Mouse (Mus musculus) adrenal gland, adult 2 months (tissue): ENCODE data around the gene Ankrd28. TPM values are rescaled to one million over a fixed set of nuclear protein-coding genes. Genes with fewer than 3 reads are reported as not detected.
A peak's percentile ranks its signal among the peaks of the same experiment; 100 is the strongest.
"Not testable (repeated sequence)": the region's sequence is repeated elsewhere in the genome, so short reads cannot be mapped to it uniquely, and the experiment has no call there.

Experiments
- DNase-seq: peaks from one replicate; pipeline ENCODE4 v3.0.0; 2021
- polyA plus RNA-seq: library from polyadenylated mRNA; depleted of rRNA; stranded (reverse); fragments of >200 nt; gene quantifications from 2 replicates; pipeline ENCODE4 v1.2.3, GENCODE M21; 2012
- total RNA-seq, 2 experiments: library from RNA; stranded (reverse); gene quantifications; 2 replicates each; pipeline ENCODE4 v1.2.3; 2021

Ankrd28 gene
- total and polyA plus RNA-seq, 3 experiments, result 3.2 to 17.7 (median 10.4) TPM

DNA sequence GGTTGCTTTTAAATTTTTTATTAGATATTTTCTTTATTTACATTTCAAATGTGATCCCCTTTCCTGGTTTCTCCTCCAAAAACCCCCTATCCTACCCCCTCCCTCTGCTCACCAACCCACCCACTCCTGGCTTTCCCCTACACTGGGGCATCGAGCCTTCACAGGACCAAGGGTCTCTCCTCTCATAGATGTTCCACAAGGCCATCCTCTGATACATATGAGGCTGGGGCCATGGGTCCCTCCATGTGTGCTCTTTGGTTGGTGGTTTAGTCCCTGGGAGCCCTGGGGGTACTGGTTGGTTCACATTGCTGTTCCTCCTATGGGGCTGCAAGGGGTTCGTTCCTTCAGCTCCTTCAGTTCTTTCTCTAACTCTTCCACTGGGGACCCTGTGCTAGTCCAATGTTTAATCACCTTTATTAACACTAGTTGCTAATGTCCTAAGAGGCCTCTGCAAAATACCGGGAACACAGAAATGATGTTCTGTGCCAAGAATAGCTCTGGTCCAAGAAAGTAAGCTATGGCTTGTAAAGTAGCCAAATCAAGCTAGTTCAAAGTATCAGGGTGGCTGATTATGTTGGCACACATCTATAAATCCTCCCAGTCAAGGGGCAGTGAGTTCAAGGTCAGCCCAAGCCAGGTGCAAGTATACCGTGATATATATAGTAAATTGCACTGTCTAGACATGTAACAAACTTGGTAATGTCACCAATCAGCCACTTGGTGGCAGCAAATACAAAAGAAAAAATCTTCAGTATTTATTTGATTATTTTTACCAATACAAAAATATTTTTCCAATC lies 36.3 kb downstream of the Ankrd28 start:
- DNase-seq, result no peak

DNA sequence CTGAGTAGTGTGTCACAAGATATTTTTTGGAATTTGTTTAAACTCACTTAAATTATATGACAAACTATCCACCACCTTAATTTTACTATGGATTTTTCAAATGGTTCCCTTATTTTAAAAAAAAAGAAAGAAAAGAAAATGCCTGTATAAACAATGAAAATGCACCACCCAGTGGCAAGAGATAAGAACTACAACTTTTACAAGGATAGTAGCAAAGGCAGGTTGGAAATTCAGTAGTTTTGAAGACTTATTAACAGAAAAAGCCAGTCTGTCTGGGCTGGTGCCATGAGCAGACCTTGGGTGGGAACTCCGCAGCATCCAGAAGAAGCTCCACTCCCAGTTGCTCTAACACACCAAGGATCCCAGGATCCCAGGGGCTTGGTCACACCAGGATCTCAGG lies 39.7 kb downstream of the Ankrd28 start:
- no peak for DNase-seq

DNA sequence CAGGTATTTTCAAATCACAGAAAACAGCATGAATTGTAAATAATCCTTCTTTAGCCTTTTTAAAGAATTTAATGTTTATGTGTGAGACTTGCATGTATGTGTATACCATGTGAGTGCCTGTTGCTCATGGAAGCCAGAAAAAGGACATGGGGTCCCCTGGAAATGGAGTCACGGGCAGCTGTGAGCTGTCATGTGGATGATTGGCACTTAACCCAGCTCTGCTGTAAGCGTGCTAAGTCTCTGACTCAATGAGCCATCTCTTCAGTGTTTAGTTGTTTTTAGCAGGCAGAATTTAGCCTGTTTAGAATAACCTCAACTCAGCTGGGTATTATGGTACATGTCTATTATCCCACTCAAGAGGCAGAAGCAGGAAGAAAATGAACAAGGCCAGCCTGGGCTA lies 43.5 kb downstream of the Ankrd28 start:
- no peak for DNase-seq

DNA sequence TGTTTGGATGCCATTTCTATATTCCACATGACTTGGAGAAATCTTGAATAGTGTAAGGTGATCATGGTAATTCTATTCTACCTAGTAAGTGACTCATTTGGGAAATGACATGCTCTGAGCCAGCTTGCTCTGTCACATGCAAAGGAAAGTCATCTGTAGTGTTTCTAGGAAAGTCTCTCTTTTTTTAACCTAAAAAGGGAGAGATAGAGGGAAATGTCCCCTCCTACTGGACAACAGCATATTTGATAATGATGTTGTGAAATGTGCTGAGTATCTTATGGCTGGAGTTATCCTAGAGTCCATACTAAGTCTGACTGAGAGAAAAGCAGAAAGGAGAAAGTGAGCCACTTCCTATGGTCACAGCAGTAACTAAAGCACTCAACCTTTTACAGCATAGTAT lies 44.8 kb downstream of the Ankrd28 start:
- no peak for DNase-seq

DNA sequence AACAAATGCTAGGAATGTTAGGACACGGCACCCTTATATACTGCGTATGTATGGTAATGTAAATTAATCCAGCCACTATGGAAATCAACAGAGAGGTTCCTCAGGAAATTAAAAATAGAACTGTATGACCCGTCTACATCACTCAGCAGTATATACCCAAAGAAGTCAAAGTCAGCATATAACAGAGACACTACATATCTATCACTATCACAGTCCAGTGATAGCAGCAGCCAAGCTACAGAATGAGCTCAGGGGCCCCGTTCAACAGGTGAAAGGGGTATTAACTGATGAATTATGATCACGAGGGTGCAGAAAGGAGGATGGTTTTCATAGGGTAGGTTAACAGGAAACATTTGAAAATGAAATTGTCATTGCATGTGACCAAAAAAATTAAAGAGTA lies 45.5 kb downstream of the Ankrd28 start:
- DNase-seq, result no peak

DNA sequence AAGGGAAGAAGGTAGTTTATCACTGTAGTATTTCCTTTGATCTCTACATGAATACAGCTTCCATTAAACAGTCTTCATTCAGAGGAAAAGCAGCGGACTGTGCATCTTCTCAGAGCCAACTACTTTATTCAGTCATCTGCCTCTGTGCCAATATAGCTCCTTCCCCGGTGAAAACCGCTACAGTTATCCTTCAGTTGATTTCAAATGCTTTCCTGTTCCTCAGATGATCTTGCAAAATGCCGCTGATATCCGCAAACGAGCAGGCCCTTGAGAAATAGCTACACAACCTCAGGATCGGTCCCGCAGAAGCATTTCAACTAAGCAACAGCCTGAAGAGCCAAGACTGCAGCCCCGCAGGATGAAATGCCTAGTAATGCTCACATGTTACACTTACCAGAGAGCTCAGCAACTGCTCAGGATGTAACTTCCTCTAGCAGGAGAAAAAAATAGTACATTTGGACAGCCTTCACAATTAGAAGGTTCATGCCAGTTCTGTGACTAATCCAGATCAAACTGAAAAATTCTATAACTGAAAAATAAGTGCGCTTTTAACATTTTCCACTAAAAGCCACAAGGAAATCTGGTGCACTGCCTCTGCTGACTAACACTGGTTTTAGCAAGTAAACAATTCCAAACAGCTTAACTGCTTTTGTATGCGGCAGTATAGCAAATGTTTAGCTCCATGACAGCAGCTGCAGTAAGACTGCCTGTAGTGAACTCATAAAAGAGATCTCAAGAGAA lies 49.0 kb downstream of the Ankrd28 start:
- DNase-seq, result peak; percentile 63

DNA sequence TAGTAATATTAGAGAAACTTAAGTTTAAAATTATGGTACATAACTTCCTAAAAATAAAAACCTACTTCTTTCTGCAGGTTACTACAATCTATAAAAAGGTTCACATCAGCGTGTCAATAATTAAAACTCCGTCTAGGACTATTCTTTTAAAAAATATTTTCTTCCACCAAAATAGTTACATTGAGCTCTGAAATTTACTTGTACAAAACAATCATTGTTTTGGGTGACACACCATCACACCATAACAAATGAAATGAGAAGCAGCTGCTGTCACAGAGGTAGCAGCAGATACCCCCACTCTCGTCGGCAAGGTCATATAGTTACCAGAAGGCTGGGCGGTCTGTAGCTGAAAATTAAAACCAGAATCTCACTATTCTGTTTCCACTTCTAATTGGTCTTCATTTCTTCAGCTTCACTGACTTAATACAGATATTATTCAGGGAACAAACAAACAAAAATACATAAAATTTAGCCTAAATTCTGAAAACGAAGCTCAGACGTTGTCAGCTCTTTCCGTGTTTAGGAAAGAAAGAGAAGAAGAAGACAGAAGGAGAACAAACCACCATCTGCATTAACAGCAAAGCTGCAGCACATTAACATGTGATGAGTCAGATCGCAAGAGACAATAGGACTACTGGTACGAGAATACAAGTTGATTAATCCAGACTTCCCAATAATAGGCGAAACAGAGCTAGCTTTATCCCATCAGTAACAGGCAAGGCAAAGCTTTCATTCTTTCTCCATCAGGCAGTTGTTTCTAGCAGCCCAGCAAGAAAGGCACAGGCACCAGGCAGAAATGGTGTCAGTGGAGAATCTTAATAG lies 49.8 kb downstream of the Ankrd28 start:
- peak; percentile 20 for DNase-seq

DNA sequence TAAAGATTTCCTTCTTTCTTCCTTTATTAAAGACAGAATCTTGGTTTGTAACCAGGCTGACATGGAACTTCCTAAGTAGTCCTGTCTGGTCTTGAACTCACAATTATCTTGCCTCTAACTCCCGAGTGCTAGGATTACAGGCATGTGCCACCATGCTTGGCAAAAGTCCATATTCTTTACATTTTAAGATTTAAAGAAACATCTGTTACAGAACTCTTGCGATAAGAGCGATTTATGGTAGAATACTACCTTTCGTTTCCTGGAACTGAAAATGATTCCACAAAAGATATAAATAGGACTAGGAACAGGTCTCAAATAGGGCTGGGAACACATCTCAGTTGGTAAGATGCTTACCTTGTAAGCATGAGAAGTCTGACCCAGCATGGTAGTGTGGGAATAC lies 56.9 kb downstream of the Ankrd28 start:
- DNase-seq, result no peak

DNA sequence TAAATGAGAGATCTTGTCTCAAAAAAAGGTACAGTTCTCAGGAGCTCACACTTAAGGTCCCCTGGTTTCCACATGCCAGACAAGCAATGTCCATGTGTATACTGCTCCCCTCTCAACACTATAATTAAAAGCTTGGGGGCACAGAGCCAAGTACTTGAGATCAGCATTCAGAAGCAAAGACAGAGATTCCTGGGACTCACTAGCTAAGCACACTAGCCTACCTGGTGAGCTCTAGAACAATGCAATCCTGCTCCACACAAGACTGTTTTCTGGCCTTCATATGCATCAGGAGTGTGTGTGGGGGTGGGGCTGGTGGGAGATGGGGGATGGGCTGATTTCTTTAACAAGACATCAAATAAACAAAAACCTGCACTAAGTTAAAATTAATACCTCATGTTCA lies 58.2 kb downstream of the Ankrd28 start:
- DNase-seq, result no peak

DNA sequence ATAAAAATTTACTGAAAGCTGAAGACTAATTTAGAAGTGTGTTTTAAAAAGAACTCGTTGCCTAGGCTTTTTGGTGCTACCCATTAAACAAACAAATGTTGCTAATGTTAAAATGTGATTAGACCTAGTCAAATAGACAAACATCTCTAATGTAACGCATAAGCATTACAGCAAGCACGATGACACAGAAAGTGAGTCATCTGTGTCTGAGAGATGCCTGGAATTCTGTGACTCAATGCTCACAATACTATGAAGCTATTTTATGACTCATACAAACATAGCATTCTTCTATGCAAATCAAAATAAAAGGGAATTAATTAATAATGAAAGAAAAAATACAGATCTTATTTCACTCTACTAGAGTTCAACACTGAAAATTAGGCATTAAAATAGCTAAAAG lies 61.9 kb downstream of the Ankrd28 start:
- DNase-seq, result peak; percentile 36

DNA sequence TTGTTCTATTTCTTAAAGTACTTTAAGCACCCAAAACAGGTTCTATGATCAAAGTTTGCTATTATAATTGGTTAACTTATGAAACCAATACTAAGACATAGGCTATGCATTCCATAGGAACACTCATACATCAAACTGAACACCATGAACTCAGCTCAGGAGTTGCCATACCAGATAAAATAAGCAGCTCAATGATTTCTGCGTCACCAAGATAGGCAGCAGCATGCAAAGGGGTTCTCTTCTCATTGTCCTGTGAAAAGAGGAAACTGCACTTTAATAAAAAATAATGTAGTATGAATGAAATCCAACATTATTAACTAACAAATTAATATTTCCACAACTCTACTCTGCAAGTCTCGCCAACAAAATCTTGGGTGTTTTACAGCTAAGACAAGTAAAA lies 66.4 kb downstream of the Ankrd28 start:
- no peak for DNase-seq

DNA sequence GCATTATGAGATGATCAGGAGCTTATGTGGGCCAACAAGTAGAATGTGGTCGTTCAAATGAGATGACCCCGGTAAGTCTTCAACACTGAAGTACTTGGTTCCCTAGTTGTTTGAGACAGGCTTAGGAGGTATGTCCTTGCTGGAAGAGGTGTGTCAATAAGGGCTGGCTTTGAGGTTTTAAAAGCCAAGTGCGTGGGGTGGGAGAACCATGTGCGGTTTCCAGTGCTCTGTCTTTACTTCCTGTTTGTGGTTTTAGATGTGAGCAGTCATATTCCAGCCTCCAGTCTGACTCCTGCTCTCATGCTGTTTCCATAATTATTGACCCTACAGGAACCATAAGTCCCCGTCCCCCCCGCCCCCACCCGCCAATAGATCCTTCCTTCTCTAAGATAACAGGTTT lies 68.7 kb downstream of the Ankrd28 start:
- DNase-seq, result no peak

DNA sequence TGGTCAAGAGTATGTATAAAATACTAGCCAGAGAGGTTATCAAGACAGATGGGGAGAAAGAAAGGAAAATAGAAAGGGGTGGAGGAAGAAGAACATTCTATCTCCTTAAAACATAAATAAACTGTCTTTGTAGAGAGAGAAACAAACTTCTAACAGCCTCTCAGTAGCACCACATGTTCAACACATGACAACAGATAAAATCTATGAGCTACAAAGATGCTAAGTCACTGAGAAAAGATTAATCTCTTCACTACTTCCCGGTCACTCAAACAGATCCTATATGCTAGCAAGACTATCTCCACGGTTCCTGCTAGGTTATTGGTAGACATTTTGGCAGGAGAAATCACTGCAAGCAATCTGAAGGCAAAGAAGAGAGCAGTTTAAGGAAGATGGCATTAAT lies 71.3 kb downstream of the Ankrd28 start:
- no peak for DNase-seq

DNA sequence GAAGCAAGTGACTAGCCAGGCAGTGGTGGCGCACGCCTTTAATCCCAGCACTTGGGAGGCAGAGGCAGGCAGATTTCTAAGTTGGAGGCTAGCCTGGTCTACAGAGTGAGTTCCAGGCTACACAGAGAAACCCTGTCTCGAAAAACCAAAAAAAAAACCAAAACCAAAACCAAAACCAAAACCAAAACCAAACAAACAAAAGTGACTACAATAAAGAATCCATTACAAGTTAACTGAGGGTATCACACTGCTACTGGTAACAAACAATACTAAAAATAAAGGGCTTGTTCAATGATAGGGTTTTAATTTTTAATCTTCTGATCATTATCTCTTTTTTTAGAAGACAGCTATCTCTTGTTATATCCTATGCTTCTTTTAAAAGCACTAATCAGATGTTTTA lies 72.0 kb downstream of the Ankrd28 start:
- not testable (repeated sequence) for DNase-seq

DNA sequence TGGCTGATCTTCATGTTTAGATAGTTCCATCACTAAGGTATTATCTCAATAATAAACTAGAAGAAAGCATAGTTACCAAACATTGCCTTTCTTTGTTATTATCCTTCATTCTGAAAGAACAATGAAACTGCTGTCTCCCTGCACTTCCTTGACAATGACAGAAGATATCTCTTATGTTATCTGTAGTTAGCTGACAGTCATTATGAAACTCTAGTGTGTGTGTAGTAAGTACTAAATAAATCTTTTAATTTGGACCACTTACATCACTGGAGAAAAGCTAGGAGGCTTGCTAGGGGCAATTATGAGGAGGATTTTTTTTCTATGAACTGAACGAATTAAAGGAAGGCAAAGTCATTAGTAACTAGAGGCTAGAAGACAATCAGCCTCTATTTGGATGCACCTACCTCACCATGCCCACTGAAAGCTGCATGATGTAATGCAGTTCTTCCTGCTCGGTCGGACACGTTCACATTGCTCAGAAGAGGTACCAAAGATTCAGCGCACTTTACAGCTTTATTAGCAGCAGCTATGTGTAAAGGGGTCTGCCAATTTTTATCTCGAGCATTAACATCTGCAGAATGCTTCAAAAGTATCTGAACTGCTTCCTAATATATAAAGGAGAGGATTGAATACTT lies 82.1 kb downstream of the Ankrd28 start:
- no peak for DNase-seq

DNA sequence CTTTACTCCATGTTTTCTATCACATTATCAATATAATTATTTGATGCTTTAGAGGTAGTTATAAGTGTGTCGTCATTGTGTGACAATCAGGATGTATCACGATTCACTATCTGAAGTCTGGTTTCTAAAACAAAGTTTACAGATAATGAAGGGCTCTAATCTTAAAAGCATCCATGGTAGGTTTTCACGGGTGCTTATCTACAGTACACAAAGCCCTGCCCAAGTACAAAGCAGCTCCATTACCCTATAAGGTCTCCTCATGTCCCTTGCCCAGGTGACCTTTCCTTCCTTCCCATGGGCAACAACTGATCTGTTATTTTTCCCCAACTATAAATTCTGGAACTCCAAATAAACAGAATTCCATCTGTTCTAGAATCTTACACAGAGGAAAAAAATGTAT lies 87.9 kb downstream of the Ankrd28 start:
- DNase-seq, result no peak

DNA sequence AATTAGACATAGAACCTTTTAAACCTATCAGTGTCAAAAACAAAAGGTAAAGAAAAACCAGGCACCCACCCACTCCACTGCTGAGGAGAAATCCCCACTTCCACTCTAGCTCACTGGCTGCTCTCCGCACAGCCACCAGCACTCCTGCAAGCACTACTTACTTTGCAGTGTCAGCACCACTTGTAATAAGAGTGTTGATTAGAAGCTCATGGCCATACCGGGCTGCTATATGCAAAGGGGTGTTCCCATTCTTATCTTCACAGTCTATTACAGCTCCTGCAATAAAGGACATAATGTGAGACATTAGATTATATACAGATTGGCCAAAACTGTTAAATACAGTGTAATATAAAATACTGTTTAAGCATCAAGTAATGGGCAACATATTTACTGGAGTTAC lies 95.6 kb downstream of the Ankrd28 start:
- no peak for DNase-seq

DNA sequence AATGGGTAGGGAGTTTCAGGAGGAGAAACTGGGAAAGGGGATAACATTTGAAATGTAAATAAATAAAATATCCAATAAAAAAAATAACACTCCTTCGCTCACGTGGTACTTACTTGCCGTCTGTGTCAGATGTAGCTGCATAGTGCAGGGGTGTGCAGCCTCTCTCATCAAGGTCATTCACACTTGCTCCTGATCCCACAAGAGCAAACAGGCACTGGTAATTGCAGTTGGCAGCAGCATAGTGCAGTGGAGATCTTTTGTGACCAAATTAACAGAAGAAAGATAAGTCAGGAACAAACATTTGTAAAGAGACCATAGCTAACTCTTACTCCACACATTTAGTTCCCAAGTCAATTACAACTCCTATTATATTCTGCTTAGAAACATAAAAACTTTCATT lies 102.9 kb downstream of the Ankrd28 start:
- no peak for DNase-seq

DNA sequence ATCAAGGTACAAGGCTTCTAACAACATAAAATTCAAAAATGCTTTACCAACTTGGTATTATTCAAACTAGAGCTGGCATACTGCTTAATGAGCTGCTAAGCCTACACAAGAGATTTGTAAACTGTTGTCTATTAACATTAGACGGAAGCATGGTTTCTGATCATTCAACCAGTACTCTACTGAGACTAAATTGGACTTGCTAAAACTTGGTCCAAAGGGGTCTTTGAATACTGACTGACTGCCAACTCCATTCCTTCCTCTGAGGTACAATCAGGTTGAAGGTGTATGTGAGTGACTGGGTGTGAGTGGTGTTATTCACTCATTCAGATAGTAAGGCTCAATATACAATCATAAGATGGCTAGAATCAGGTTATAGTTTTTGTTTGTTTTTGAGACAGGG lies 107.7 kb downstream of the Ankrd28 start:
- no peak for DNase-seq

DNA sequence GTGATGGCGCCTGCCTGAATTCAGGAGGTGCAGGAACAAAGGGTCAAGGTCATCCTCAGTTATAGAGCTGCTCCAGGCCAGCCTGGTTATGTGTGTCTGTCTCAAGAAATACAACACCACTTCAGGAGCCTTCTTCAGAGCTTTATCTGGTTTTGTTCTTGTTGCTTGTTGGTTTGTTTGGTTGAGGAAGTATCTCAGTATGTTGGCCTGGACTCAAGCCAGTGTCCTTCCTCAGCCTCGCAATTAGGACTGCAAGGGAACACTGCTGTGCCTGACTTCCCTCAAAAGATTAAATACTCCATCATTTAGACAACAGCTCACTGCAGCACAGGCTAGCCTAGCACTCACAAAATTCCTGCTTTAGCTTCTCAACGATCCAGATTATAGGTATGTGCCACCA lies 109.2 kb downstream of the Ankrd28 start:
- no peak for DNase-seq

DNA sequence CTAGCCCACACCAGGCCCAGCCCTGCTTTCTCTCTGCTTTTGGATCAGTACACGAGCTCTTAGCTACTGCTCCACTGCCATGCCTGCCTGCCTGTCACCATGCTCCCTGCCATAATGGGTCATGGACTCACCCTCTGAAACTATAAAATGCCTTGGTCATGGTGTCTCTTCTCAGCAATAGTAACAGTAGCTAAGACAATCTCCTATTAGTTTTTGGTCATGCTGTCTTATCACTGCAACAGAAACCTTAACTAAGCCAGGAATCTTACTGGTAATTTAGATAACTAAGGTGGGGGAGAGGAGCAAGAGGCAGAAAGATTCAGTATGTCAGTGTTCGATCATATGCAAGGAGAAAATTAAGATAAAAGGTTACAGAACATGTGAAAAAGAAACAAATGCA lies 112.1 kb downstream of the Ankrd28 start:
- no peak for DNase-seq

DNA sequence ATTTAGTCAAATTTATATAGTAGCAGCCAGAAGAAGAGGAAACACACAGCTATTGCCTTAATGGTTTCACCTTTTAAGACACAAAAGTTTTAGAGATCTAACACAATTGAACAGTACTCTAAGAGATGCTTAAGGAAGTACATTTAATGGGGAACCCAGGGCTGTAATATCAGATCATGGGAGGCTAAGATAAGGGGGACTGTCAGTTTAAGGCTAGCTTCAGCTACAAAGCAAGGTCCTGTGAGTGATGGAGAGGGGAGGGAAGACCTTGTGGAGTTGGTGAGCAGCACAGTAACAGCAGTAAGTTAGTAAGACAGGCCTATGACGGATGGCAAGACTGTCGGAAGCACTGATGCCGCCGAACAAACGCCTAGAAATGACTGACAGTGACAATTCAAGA lies 113.1 kb downstream of the Ankrd28 start:
- no peak for DNase-seq
